Mouse (Mus musculus): ENCODE measurements around the gene Ppp2r2d.

The Ppp2r2d gene

DNA sequence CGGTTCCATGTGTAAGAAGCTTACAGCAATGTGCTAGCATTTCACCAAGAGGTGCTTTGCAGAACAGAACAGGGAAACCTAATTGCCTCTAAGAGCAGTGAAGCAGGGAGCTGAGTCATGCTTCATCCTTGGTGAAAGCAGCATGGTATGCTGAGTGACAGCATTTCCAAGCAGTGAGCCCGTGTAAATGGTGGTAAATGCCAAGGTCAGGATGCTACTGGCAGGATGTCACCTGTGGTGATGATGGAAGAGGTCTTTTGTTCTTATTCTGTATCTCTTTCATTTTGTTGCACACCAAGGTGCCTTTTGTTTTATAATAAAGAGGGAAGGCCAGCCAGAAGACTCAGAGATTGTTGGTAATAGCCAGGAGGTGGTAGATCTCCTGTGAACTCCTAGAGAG is 10.8 kb downstream of the Ppp2r2d start:
- DNase-seq (ENCODE audit: low read depth, low spot score): no peak

DNA sequence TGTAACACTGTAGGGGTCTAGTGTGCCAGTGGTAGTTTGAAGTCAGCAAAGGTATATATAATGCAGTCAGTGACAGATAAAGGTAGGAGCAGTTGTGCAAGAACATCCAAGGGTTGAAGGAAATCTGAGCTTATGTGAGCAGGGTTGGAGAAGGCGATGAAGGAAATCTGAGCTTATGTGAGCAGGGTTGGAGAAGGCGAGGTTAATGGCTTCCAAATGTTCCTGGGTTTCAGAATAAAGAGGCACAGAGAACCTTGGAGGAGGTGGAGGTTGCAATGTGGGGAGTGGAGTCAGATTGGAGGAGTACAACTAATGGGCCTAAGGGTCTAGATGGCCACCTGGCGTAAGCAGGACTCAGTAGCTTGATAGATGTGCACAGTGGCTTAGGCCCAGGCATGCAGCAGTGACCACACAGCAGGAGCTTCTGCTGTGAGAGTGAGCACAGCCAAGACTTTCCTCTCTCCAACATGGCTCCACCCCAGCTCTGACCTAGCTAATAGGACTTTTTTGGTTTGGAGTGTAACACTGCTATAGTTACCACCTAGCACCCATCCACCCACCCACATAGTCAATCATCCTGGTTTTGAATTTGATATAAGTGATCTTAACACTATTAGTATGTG is 18.2 kb downstream of the Ppp2r2d start:
- no peak for DNase-seq (ENCODE audit: low read depth, low spot score)

DNA sequence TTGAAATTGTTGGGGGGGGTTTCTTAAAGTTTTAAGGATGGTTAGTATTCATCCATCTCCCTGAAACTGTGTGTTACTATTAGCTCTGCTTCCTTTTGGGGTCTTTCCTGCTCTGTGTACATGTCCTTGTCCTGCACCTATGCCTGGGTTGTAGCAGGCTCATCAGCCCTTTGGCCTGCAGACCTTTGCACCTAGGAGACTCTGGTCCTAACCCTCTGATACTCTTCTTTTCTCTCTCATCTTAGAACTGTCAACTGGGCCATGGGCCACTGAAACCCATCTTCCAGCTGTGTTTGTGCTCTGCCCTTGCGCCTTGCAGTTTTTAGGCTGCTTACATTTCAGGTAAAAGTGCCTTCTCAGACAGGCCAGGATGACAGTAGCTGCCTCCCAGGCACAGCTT is 18.9 kb downstream of the Ppp2r2d start:
- DNase-seq (ENCODE audit: low read depth, low spot score): no peak

DNA sequence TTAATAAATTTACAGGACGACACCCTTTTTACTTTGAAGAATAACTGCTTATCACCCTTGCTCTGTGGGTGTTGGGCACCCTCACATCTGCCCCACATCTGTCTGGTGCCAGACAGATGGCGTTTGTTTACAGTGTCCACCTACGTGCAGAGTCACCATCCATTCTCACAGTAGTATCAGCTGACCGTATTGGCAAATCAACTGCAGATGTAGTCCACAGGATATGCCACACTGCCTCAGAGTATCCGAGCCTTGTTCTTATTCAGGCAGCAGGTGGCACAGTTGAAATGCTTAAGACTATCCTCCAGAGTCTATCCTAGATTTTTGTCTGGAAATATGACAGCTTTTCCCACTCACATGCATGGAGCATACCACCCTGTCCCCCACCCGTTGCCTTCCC is 21.4 kb downstream of the Ppp2r2d start:
- DNase-seq (ENCODE audit: low read depth, low spot score): no peak

DNA sequence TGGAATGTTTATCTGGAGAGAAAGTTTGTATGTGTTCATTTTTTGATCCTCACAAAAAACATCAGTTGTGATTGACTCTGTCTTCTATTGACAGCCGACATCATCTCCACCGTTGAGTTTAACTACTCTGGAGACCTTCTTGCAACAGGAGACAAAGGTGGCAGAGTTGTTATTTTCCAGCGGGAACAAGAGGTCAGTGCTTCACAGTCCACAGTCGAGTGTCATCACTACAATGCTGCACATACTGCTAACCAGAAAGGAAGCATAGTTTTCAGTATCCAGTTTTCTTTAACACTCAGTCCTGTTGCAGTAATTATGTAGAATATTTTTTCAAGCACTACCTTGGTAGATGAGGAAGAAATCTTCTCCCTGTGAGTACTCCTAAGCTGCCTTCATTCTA is 22.4 kb downstream of the Ppp2r2d start:
- DNase-seq (ENCODE audit: low read depth, low spot score): no peak

DNA sequence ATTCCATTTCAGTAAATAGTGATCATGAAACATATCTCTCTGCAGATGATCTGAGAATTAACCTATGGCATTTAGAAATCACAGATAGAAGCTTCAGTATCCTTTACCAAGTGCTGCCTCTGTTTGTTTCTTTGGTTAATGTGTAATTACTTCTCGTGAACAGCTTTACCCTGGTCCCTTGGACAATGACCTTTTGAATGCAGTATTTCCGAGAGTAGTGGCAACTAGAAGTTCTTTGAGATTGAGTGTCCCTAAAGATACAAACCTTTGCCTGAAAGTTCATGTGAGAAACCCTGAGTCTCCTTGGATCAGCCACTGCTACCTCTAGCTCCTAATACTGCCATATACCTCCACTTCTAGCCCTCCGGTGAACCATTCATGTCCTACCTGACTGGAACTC is 27.1 kb downstream of the Ppp2r2d start:
- no peak for DNase-seq (ENCODE audit: low read depth, low spot score)

DNA sequence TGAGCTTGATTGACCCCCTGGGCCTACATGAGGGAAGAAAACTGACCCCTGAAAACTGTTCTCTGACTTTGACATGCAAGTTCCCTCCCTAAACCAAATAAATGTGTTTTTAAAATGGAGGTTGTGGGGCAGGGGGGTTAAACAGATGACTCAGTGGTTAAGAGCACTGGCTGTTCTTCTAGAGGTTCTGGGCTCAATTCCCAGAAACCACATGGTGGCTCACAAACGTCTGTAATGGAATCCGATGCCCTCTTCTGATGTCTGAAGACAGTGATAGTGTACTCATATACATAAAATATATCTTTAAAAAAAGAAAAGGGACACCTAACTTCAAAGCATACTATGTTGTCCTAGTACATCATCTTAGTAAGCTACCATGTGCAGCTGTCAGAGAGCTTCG is 29.2 kb downstream of the Ppp2r2d start:
- DNase-seq (ENCODE audit: low read depth, low spot score): no peak

DNA sequence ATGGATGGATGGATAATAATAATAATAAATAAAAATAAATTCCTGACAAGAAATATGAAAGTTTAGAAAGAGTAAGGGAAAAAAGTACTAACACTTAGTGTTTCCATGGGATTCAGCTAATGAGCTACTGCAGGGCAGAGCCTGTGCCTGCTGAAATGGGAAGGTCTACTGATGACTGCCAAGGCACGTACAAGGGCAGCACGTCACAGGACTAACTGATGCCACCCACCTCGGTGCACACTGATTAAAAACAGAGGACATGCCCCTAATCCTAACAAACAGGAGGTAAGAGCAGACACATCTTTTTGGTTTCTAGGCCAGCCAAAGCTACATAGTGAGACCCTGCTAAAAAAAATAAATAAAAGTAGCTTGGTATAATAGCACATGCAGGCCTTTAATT is 37.8 kb downstream of the Ppp2r2d start:
- DNase-seq (ENCODE audit: low read depth, low spot score): no peak

DNA sequence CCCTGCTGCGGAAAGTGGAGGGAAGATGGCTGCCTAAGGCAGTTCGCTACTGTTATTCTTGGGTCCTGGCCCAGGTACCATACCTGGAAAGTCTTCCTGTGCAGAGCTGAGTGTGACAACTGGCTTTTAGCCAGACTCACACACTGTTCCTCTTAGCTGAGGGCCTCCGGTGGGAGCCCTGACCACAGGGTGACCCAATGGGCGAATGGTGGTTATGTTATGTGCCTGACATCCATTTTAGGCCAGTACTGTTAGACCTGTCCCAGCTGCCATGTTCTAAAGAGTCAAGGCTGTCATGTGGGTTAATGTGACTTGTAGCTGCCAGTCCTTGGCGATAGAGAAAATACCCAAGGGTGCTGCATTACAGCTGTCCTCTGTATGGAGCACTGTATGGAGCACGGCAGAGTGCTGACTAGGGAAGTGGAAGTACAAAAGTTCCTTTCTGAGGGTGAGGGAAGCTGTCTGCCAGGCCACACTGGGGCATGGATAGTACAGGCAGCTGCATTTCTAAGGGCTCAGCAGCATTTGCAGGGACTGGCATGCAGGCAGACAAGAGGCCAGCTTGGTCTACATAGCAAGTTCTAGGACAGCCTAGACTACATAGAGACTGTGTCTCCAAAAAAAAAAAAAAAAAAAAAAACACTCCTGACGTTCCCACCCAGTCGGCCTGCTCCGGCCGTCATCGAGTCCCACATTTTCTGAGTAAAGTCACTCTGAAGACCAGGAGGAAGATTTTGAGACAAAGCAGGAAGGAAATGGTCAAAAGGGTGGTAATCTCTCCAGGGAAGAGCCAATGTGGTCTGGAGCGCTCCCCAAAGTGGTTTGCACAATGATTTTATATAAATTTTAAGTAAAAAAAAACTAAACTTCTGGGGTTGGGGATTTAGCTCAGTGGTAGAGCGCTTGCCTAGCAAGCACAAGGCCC is 39.7 kb downstream of the Ppp2r2d start:
- no peak for DNase-seq (ENCODE audit: low read depth, low spot score)

DNA sequence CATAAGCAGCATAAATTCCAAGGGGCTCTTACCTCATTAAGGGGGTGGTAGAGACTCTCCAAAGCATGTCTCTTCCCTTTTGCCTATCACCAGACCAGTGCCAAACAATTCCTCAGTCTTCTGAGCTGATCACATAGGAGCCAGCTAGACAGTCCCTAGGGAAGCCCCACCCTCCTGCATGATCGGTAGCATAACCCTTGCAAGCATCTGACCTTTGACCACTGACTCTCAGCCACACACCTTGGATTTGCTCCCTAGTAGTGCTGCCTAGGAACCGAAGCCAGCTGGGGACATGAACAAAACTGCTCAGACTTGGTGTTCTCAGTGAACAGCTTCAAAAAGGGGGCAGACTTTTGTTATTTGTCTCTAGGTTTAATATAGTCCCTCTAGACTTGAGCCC is 52.2 kb downstream of the Ppp2r2d start:
- no peak for DNase-seq (ENCODE audit: low read depth, low spot score)

DNA sequence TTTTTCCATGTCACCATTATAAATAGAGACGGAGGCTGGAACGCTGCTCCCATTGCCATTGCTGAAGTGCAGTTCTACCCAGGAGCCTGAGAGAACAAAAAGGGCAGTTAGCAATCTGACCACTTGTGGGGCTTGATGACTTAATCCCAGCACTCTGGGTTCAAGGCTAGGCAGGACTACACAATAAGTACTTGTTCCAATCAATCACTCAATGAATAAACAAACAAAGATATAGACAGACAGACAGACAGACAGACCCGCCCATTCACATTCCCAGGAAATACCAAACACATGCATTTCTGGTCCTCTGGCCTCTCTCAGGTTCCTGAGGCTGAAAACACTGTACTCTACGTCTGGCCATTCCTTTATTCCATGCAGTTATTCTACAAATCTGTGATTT is 52.9 kb downstream of the Ppp2r2d start:
- DNase-seq (ENCODE audit: low read depth, low spot score): no peak

DNA sequence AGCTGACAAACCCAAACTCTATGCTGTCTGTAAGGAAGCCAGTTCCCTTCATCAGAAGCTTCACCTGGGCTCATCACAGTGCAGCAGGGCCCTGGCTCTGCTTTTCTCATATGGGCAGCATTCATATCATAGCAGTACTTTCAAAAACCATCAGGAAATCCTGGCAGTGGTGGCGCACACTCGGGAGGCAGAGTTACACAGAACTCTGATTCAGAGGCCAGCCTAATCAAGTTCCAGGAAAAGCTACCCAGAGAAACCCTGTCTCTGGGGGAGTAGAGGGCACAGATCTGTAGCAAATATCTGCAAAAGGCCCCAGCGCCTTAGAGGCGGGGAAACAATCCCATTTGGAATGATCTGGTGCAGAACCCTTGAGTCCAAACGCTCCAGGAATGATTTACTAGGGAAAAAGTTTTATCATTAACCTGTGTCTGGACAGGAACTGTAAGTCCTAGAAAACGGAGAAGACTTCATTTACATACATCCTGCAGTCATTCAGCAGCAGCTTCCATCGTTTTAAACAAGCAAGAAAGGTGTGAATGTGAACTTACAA is 58.1 kb downstream of the Ppp2r2d start:
- DNase-seq (ENCODE audit: low read depth, low spot score): no peak

DNA sequence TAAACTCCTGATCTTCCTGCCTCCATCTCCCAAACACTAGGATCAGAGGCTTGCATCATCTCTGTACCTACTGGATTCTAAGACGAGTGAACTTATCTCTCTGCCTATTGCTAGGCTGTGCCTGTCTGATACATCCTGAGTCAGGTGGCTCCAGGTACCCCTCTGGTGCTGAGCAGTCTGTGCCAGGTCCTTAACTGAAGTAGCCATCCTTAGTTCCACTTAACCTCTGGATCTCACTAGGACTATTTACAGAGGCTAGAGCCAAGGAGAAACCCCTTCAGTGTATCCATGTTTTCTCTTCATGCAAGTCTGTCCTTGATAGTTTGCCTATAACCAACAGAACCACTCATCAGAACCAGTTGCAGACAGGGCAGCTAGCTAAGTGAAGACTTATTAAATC is 60.6 kb downstream of the Ppp2r2d start:
- DNase-seq (ENCODE audit: low read depth, low spot score): no peak

DNA sequence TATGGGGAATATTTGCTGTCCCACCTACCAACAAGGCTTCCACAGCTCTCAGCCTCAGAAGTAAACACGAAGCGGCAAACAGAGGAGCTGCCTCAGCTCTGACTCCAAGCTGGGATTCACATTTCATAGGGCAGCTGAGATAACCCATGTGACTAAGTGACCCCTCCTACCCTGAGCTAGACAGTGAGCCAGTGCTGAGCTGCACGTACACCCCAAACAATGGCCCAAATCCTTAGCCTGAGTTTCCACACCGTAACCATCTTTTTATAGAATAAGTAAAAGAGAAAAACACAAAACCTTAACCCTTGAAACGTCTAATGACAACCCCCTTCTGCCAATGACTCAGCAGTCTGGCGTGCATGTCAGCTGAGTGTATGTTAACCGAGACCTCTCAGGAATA is 61.2 kb downstream of the Ppp2r2d start:
- DNase-seq (ENCODE audit: low read depth, low spot score): no peak

DNA sequence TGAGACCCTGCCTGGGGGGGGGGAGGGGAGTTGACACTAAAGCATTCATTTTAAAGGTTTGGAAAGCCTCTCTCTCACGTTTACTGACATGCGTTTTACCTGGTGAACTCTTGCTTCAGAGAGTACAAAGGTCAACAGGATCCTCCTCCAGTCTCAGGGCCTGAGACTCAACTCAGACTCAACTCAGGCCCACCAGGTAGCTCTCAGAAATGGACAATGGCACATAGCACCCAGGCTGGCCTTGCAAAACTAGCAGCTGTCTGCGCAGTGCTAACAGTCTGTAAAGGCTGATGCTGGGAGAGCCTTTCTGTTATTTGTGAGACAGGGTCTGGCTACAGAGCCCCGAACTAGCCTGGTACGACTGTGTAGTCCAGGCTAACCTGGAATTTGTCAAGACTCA is 62.1 kb downstream of the Ppp2r2d start:
- no peak for DNase-seq (ENCODE audit: low read depth, low spot score)

DNA sequence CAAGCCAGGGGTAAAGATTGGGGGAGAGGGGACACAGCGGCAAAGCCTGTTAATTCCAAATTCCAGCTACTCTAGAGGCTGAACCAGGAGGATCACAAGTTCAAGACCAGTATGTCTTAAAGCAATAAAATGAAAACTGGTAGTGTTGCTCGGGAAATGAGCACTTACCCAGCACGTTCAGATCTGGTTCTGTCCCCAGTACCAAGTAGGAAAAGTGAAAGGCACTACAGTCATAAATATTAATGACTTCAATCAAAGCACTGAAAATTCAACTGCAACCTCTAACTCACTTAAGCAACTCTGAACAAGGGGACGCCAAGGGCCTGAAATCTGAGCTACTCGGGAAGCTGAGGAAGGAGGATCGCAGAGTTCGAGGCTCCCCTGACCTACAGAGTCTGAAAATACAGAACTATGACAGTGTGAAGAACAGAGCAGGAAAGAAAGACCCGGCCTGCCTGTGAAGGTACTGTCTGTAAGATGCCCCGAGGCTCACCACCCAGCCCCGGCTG is 62.9 kb downstream of the Ppp2r2d start:
- no peak for DNase-seq (ENCODE audit: low read depth, low spot score)

DNA sequence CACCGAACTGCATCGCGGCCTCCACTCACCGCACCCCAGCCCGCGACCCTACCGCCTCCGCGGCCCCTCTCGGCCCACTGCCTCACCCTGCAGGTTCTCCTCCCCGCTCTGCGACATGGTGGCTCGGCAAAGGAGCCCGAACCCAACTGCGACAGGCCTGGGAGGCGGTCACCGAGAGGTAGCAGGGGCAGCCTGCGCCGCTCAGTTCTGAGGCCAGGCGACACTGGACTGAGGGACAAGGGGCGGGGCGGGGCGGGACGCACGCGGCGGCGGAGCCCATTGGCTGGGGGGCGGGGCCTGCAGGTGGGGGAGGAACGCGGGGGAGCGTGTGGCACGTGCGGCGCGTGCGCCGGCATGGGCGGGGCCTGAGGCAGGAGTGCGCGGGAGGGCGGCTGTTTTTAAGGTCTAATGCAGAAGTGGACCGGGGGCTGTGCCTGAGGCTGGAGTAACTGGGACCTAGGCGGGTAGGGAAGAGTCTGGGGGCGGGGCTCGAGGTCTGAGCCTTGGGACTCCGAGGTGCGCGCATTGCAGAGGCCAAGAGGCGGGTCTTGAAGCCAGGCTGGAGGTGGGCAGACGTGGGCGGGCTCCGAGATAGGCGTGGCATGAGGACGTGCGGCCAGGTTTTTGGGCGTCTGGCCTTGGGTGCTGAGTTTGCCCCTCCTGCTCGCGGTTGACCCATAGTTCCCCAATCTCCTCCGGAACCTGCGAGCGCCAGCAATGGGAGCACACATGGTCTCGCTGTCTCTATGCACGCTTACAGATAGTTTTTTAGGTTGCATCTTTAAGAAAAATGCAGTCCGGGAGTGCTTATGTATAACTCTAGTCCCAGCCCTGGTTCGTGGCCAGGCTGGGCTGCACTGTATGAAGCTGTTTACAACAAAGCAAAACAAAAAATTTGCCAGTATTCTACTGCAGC is 63.7 kb downstream of the Ppp2r2d start, which contains the start of gene Bnip3:
Gene Bnip3, minus strand, starts transcription at position 243 of the 916 bp plus-strand sequence.
- peak; percentile 82 for DNase-seq (ENCODE audit: low read depth, low spot score)

DNA sequence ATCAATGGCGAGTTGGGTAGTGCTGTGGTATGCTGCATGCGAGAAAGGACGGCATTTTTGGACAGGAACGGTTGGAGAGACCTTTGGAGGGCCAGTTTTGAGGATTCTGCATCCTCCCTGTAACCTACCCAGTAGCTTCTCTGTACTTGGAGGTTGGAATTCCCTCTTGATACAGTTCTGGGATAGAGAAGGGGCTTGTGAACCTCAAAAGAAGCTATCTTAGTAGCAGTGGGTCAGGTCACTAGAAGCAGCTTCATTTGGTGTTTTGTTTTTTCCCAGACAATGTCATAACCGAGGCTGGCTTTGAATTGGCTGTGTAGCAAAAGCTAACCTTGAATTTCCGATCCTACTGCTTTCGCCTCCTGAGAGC is 64.3 kb downstream of the Ppp2r2d start:
- DNase-seq (ENCODE audit: low read depth, low spot score): no peak

DNA sequence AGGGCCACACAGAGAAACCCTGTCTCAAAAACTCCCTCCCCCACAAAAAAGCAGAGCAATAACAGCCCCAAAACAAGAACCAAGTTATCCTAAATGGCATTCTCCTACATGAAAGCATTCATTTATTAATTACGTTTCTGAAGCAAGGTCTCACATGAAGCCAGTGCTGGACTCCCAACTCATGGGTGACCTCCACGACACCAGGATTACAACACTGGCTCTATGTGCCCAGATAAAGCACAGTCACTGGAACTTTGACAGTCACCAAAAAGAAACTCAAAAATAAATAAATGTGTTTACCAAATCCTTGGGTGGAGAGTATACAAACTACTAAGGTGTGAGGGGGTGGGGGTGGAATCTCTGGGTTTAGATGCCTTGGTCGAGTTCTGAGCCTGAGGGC is 67.7 kb downstream of the Ppp2r2d start:
- no peak for DNase-seq (ENCODE audit: low read depth, low spot score)

DNA sequence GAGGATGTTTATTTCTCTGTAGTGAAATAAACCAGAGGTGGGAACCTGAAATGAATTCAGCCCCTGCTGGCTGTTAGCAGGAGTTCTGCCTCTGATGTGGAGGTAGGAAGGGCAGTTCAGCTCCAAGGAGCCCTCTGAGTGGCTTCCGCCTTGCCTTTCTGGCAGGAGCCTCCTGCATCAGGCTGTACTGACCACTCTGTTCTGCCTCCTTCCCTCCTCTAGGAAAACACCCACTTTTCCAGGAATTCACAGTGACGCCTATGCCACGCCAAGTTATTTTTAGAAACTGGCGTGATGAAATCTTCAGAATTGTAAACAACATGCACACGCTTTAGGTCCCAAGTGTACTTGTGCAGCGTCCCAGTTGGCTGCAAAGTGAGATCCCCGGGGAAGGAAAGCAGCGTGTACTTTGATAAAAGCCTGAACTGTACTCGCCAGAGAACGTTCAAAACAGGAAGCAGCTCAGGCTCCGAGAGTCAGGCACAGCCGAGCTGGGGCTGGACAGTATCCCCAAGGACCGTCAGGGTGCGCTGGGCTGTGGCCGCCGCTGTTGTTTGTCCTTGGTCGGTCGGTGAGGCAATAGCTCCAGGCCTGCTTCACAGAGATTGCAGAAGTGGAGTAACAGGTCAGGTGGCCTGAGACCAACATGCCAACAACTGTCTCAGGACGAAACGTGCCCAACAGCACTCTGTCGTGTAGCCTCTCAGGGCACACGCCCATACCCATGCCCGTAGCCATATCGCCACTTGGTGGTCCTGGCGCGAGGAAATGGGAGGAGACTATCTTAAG is 73.5 kb downstream of the Ppp2r2d start:
- no peak for DNase-seq (ENCODE audit: low read depth, low spot score)

DNA sequence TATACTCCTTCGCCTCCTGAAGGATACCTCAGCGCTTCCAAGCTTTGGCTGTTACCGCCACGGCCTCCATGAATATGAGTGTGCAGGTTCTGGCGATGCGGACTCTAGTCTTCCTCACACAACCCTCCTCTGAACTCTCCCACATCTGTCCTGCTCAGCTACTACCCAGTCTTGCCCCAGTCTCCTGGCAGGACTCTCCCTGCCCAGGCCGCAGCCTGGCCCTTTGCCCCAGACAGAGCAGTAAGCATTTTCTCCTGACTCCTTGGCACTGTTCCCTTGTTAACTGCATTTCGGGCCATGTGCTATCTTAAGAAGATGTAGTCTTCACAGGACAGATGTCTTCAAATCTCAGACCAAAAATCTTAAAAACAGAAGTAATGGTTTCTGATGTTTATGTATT is 75.7 kb downstream of the Ppp2r2d start:
- DNase-seq (ENCODE audit: low read depth, low spot score): no peak

Measured in retina, postnatal 7 days (tissue).